Mouse (Mus musculus) midbrain, embryonic 14.5 days (tissue): Measurements from ENCODE around the gene Slc23a3. TPM values are rescaled to one million over a fixed set of nuclear protein-coding genes. Genes with fewer than 3 reads are reported as not detected.

Experiments used
- ATAC-seq: fragments of 200-750 bp; cut with Nextera tagmentation; 2 replicates; pipeline ENCODE4 v1.8.0; 2017; ENCODE audit warnings: moderate number of reproducible peaks, moderate library complexity; ENCODE audit not compliant: low FRiP score, low TSS enrichment
- DNase-seq: peaks from one replicate; pipeline ENCODE4 v3.0.0-alpha.2; 2015
- H3K27ac ChIP-seq: fragments of 300-500 bp; sonication (generic); replicated peaks from 2 replicates; pipeline ENCODE4 v1.5.1; 2014; ENCODE audit warnings: mild to moderate bottlenecking, low read depth, low read length, moderate library complexity
- H3K27me3 ChIP-seq: fragments of 300-500 bp; sonication (generic); 2 replicates; pipeline ENCODE4 v1.6.1; 2014; ENCODE audit warnings: low read length, control low read depth, mixed read lengths; ENCODE audit not compliant: control insufficient read depth, insufficient read depth
- H3K36me3 ChIP-seq: fragments of 300-500 bp; sonication (generic); 2 replicates; pipeline ENCODE4 v1.6.1; 2014; ENCODE audit warnings: low read length, control low read depth; ENCODE audit not compliant: control insufficient read depth, insufficient read depth
- H3K4me1 ChIP-seq: fragments of 300-500 bp; sonication (generic); 2 replicates; pipeline ENCODE4 v1.6.1; 2014; ENCODE audit warnings: mild to moderate bottlenecking, antibody characterized with exemption, low read length, control low read depth; ENCODE audit not compliant: control insufficient read depth, insufficient read depth
- H3K4me2 ChIP-seq: fragments of 300-500 bp; sonication (generic); 2 replicates; pipeline ENCODE4 v1.6.1; 2014; ENCODE audit warnings: mild to moderate bottlenecking, low read length, moderate library complexity
- H3K4me3 ChIP-seq: fragments of 300-500 bp; sonication (generic); replicated peaks from 2 replicates; pipeline ENCODE4 v1.5.1; 2014; ENCODE audit warnings: low read depth, low read length
- H3K9ac ChIP-seq: fragments of 300-500 bp; sonication (generic); replicated peaks from 2 replicates; pipeline ENCODE4 v1.6.1; 2014; ENCODE audit warnings: mild to moderate bottlenecking, low read length, moderate library complexity
- H3K9me3 ChIP-seq: fragments of 300-500 bp; sonication (generic); 2 replicates; pipeline ENCODE4 v1.6.1; 2016; ENCODE audit warnings: low read length, control low read depth, mixed read lengths; ENCODE audit not compliant: control insufficient read depth
- WGBS: fragments of 180-500 bp; shearing (Covaris S2); extraction: QIAGEN DNeasy Blood & Tissue Kit; methylation state at CpG from one replicate; pipeline ENCODE4 v1.1.7; 2014; 5-methylcytosine and 5-hydroxymethylcytosine counted together
- polyA plus RNA-seq: library from polyadenylated mRNA; unstranded; fragments of >200 nt; fragmentation: Nextera tagmentation; extraction: Ambion mirVana; gene quantifications from 2 replicates; pipeline ENCODE4 v1.2.1, GENCODE M21; 2014

Gene Slc23a3
- polyA plus RNA-seq = not detected in 2 replicates

DNA sequence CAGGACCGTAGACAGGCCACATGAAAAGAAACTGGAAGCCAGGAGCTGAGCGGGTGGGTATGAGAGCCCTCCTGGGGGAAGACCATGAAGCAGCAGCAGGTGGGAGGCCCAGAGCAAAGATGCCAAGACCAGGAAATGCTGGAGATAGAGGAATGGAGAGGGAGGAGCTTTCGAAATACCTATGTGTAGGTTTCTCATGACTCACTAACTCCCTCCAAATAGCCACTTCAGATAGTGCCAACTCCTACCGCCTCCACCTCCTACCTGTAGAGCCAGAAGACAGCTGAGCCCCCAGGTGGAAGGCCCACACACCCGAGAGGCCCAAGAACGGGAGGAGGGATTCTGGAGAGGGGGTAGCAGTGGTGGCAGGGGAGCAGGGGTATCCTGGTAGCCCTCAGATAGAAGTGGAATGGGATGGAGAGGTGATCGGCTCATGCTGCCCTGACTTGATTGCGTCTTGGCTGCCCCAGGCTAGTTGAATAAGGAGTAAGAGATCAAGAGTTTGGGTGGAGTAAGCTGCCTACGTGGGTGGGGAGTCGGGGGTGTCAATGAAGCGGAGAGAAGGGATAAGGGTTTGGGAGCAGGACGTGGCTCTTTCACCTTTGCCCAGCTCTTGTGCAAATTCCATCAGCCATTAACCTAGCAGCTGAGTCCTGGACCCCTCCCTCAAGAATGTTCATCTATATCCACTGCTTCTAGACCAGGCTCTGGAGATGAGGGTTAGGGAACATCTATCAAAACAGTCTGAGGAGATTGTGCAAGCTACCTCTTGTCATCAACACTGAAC lies at the start of gene Slc23a3:
TSS of gene Slc23a3 (minus strand) at position 470 of the 787 bp plus-strand sequence.
- H3K4me1 ChIP-seq = no peaks in the 10 kb centered on the region
- no peak for DNase-seq
- no peaks in the 10 kb centered on the region for H3K27me3 ChIP-seq
- H3K9me3 ChIP-seq = no peaks in the 10 kb centered on the region
- WGBS = 71% methylated on average over 12 of the region's 12 CpGs
- H3K4me2 ChIP-seq = no peak within 1 kb of the TSS
- no peak within 1 kb of the TSS for H3K9ac ChIP-seq
- no peak within 1 kb of the TSS for H3K27ac ChIP-seq
- H3K36me3 ChIP-seq = peaks cover 37% of the 10 kb centered on the region
- ATAC-seq = no peak
- no peak within 1 kb of the TSS for H3K4me3 ChIP-seq

GRCm38 (mm10) chr1:75182160-75182559 lies 48.5 kb upstream of the Slc23a3 start:
- no peak overlapping the region for H3K27ac ChIP-seq
- no peak overlapping the region for H3K4me3 ChIP-seq
- peaks cover 16% of the 10 kb centered on the region for H3K4me1 ChIP-seq
- no peaks in the 10 kb centered on the region for H3K9me3 ChIP-seq
- DNase-seq (no peak), ATAC-seq (no peak)
- H3K4me2 ChIP-seq = no peak overlapping the region
- no peak overlapping the region for H3K9ac ChIP-seq
- 75% methylated on average over 4 of the region's 4 CpGs for WGBS
- no peaks in the 10 kb centered on the region for H3K27me3 ChIP-seq
- peaks cover 62% of the 10 kb centered on the region for H3K36me3 ChIP-seq

DNA sequence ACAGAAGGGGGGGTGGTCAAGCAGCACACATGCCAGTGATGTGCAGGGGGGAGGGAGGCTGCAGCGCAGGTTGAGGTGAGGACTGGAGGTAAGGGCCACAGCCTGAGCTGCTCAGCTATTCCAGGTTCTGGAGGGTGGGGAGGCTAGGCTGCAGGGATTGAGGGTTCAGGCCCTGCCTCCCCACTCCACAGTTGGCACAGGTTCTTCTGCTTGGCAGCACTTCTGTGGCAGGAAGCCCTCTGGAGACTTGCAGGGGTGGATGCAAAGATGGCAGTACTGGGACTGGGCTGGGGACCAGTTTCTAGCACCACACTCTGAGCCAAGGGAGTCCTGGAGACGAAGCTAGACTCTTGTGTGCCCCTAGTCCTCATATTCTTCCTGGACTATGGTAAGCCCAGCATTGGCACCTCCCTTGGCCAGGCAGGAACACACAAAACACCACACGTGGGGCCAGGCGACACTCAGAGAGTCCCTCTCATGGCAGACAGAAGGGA lies 47.7 kb upstream of the Slc23a3 start:
- no peak overlapping the region for H3K27ac ChIP-seq
- no peaks in the 10 kb centered on the region for H3K9me3 ChIP-seq
- 83% methylated on average over 4 of the region's 4 CpGs for WGBS
- no peak overlapping the region for H3K4me2 ChIP-seq
- H3K36me3 ChIP-seq = peaks cover 62% of the 10 kb centered on the region
- H3K4me1 ChIP-seq = peaks cover 16% of the 10 kb centered on the region
- no peak overlapping the region for H3K4me3 ChIP-seq
- H3K27me3 ChIP-seq = no peaks in the 10 kb centered on the region
- DNase-seq = no peak
- ATAC-seq = no peak
- no peak overlapping the region for H3K9ac ChIP-seq

GRCm38 (mm10) chr1:75180741-75181140 lies 47.1 kb upstream of the Slc23a3 start:
- H3K9me3 ChIP-seq = no peaks in the 10 kb centered on the region
- H3K4me1 ChIP-seq = peaks cover 16% of the 10 kb centered on the region
- H3K4me3 ChIP-seq = peak overlapping the region; percentile 55
- peak overlapping the region; percentile 100 for H3K4me2 ChIP-seq
- DNase-seq (no peak), ATAC-seq (no peak)
- peaks cover 62% of the 10 kb centered on the region for H3K36me3 ChIP-seq
- no peak overlapping the region for H3K9ac ChIP-seq
- H3K27ac ChIP-seq = 0 out of 2 replicates have a peak overlapping the region, but pooled peaks have one; percentile 57
- H3K27me3 ChIP-seq = no peaks in the 10 kb centered on the region
- 31% methylated on average over 7 of the region's 7 CpGs for WGBS

DNA sequence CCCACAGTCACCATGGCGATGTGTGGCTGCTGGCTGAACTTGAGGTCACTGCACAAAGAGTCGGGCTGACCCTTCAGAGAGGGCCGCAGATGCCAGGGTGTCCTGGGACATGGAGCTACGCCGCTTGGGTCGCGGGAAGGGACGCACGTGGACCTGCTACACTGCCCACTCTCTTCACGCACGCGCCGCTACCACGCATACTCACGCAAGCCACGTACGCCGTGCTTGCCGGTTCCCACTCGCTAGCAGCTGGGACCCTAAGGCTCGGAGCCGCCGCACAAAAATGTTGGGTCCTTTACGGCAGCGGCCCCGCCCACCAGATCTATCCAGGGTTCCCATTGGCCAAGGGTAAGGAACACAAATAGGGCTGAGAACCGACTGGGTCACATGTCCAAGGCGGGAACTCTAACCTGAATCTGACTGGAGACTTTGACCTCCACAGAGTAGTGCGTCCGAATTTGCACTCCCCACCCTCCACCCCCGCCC lies 46.5 kb upstream of the Slc23a3 start, which contains the start of gene Abcb6:
TSS of gene Abcb6 (minus strand) at position 288 of the 486 bp plus-strand sequence.
- Histone ChIP-seq H3K9ac (peak within 1 kb of the TSS; percentile 61), H3K4me2 (peak within 1 kb of the TSS; percentile 100), H3K9me3 (no peaks in the 10 kb centered on the region), H3K27me3 (no peaks in the 10 kb centered on the region), H3K36me3 (peaks cover 62% of the 10 kb centered on the region), H3K27ac (peak within 1 kb of the TSS; percentile 57; the same call in 1 of the 2 replicates), H3K4me3 (peak within 1 kb of the TSS; percentile 55), H3K4me1 (peaks cover 16% of the 10 kb centered on the region)
- DNase-seq (peak; percentile 96), ATAC-seq (peak; percentile 94)
- under 1% methylated on average over 31 of the region's 31 CpGs for WGBS

DNA sequence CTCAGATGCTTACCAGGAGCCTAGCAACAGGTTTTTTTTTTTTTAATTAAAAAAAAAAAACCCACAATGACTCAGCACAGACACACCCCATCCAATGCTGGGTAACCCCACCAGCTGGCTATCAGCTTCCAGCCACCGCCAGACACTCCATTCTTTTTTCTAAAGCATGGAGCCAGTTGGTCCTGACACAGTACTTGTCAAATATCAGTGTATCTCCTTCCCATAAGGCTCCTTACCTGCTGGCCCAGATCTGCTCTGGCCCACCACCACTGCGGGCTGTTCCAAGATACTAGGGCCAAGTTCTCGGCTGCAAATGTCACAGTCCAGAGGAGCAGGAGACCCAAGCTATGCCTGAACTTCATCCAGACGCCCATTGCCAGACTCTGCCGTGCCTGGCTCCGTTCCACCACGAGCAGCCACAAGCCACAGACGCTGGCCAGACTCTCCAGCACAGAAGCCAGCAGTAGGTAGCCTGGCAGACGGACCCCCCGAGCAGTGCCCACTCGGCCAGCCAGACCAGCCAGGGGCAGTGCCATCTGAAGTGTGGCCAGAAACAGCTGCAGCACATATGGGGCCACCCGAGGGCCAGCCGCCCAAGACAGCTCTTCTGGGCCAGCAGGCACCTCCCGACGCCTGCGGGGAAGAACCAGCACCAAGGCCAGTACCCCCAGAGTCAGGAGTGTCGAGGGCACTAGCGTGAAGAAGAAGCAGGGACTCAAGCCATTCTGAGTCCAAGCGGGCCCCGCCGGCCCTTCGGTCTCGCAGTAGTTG lies 45.8 kb upstream of the Slc23a3 start:
- ATAC-seq (peak; percentile 7), DNase-seq (peak; percentile 39)
- Histone ChIP-seq H3K4me2 (peak overlapping the region; percentile 100), H3K9ac (peak overlapping the region; percentile 61), H3K4me1 (peaks cover 16% of the 10 kb centered on the region), H3K27me3 (no peaks in the 10 kb centered on the region), H3K9me3 (no peaks in the 10 kb centered on the region), H3K36me3 (peaks cover 60% of the 10 kb centered on the region), H3K27ac (peak overlapping the region; percentile 57; the same call in 1 of the 2 replicates), H3K4me3 (peak overlapping the region; percentile 55)
- 6% methylated on average over 23 of the region's 23 CpGs for WGBS

DNA sequence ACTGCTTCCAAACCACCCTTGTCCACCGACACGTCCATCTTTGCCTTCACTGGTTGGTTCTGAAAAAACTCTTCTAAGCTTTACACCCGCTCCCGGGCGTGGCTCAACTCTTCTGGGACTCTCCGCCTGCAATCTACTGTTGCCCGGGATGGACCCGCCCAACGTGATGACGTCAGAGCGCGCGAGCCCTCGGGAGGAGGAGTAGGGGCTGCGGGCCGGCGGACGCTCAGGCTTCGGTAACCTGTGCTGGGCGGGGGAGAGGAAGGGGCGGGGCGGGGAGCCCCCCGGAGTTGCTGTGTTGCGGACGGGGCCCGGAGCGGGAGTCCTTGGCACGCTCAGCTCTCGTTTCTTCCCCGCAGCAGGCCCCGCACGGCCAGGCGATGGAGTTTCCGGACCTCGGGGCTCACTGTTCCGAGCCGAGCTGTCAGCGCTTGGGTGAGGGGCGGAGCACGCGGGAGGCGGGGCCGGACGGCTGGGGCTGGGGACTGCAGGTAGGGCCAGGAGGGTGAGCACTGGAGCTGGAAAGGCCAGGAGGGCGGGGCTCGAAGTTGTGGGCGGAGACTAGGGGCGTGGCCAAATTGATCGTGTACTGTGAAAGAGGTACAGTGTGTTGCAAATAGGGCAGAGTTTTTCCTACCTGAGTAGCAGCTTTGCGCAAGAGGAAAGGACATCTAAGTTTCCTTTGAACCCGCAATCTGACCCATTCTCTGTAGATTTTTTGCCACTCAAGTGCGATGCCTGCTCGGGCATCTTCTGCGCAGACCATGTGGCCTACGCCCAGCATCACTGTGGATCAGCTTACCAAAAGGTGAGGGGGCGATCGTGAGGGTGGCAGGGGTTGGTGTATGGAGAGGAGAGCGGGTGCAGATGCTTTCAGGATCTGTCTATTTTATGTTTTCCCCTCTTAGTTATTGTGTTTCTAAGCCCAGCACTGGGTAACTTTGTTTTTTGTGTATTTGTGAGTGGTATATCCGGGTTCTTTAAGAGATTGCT lies 35.1 kb upstream of the Slc23a3 start, which contains the start of gene Zfand2b:
TSS of gene Zfand2b (plus strand) at position 175 of the 993 bp plus-strand sequence.
- Histone ChIP-seq H3K27ac (peak within 1 kb of the TSS; percentile 85), H3K4me1 (peaks cover 7% of the 10 kb centered on the region), H3K36me3 (peaks cover 38% of the 10 kb centered on the region), H3K9ac (peak within 1 kb of the TSS; percentile 59), H3K4me2 (peak within 1 kb of the TSS; percentile 72), H3K9me3 (no peaks in the 10 kb centered on the region), H3K27me3 (no peaks in the 10 kb centered on the region), H3K4me3 (peak within 1 kb of the TSS; percentile 77)
- ATAC-seq = peak; percentile 95
- 1% methylated on average over 59 of the region's 59 CpGs for WGBS
- DNase-seq = peak; percentile 97
